Mouse (Mus musculus) limb, embryonic 15.5 days (tissue): Measurements from ENCODE around the gene Bcl2l12. TPM values are rescaled to one million over a fixed set of nuclear protein-coding genes. Genes with fewer than 3 reads are reported as not detected.

Experiments used
- ATAC-seq: fragments of 200-750 bp; cut with Nextera tagmentation; 2 replicates; pipeline ENCODE4 v1.8.0; 2017; ENCODE audit warnings: low read depth, moderate TSS enrichment; ENCODE audit not compliant: insufficient number of reproducible peaks, low FRiP score, low TSS enrichment
- H3K27ac ChIP-seq: fragments of 300-500 bp; sonication (generic); 2 replicates; pipeline ENCODE4 v1.5.1; 2015; ENCODE audit warnings: moderate library complexity, mild to moderate bottlenecking, inconsistent platforms
- H3K27me3 ChIP-seq: fragments of 300-500 bp; sonication (generic); 2 replicates; pipeline ENCODE4 v1.6.1; 2015; ENCODE audit warnings: inconsistent platforms
- H3K36me3 ChIP-seq: fragments of 300-500 bp; sonication (generic); 2 replicates; pipeline ENCODE4 v1.6.1; 2015; ENCODE audit warnings: inconsistent platforms
- H3K4me1 ChIP-seq: fragments of 300-500 bp; sonication (generic); 2 replicates; pipeline ENCODE4 v1.6.1; 2015; ENCODE audit warnings: inconsistent platforms
- H3K4me2 ChIP-seq: fragments of 300-500 bp; sonication (generic); 2 replicates; pipeline ENCODE4 v1.6.1; 2015; ENCODE audit warnings: mild to moderate bottlenecking, inconsistent platforms
- H3K4me3 ChIP-seq: fragments of 300-500 bp; sonication (generic); 2 replicates; pipeline ENCODE4 v1.5.1; 2015; ENCODE audit warnings: mild to moderate bottlenecking, inconsistent platforms
- H3K9ac ChIP-seq: fragments of 300-500 bp; sonication (generic); 2 replicates; pipeline ENCODE4 v1.6.1; 2015; ENCODE audit warnings: inconsistent platforms
- H3K9me3 ChIP-seq: fragments of 300-500 bp; sonication (generic); 2 replicates; pipeline ENCODE4 v1.6.1; 2016; ENCODE audit warnings: inconsistent platforms
- WGBS: fragments of 180-500 bp; shearing (Covaris S2); methylation state at CpG from one replicate; pipeline ENCODE4 v1.1.7; 2015; 5-methylcytosine and 5-hydroxymethylcytosine counted together
- polyA plus RNA-seq: library from polyadenylated mRNA; unstranded; fragments of >200 nt; fragmentation: Nextera tagmentation; extraction: Ambion mirVana; gene quantifications from 2 replicates; pipeline ENCODE4 v1.2.1, GENCODE M21; 2015

Gene Bcl2l12
- polyA plus RNA-seq, 1 experiment from 2014 or later, result 59.4 TPM

DNA sequence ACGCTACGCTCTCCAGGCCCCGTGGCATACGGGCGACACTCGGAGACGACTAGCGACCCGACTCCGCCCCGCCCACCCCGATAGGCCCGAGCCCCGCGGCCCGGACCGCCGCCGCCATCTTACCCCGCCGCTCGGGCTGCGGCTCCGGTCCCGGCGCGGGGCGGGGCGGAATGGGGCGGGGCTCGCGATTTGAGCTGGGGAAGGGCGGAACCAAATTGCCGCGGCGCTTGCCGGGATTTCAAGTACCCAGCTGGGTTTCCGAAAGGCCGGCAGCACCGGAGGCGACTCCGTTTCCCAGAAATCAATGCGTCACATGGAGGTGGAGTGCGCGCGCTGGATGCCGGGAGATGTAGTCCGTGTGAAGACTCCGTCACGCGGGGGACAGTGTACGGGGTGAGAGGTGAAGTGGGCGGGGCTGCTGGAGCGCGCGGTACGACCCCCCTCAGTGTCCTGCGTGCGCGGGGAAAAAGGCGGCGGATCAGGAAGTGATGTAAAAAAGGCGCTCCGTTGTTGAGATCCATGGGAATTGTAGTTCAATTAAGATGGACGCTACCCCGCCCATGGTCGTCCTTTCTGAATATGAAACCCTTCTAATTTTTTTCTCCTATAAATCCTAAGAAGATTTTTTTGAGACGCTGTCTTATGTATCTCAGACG is 17.6 kb upstream of the Bcl2l12 start, which contains the start of gene Scaf1:
TSS of gene Scaf1 (minus strand) at position 407 of the 656 bp plus-strand sequence.
- ATAC-seq, result peak; percentile 90
- H3K36me3 ChIP-seq, result peaks cover 30% of the 10 kb centered on the region
- H3K27me3 ChIP-seq, result no peaks in the 10 kb centered on the region
- peaks cover 35% of the 10 kb centered on the region for H3K4me1 ChIP-seq
- peak within 1 kb of the TSS; percentile 91 for H3K9ac ChIP-seq
- under 1% methylated on average over 69 of the region's 69 CpGs for WGBS
- peak within 1 kb of the TSS; percentile 94 for H3K4me3 ChIP-seq
- H3K27ac ChIP-seq, result peak within 1 kb of the TSS; percentile 96
- no peaks in the 10 kb centered on the region for H3K9me3 ChIP-seq
- H3K4me2 ChIP-seq, result peak within 1 kb of the TSS; percentile 86

DNA sequence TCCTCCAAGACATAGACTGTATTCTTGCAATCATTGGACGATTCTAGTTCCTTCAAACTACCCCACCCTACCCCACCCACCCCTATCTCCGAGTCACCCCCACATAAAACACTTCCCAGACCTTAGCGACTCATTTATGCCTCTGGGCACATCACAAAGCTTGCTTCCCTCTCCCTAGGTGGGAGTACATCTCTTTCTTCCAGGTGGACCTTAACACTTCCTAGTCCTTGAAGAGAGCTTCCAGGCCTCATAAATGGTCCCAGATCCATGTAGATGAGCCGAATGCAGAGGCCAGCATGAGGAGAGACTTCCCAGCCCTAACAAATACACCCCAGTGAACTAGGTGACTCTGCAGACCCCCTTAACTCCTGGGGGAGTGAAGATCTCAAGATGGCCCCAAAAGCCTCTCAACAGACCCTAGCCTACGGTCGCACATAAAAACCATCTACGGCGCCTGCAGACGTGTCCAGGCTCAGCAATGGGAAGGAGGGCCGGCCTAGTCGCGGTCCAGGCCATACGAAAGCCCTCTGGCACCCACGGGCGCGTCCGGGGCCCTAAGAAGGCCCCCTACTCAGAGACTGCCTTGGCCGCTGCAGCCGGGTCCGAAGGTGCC is 16.9 kb upstream of the Bcl2l12 start:
- peaks cover 36% of the 10 kb centered on the region for H3K36me3 ChIP-seq
- peaks cover 35% of the 10 kb centered on the region for H3K4me1 ChIP-seq
- no peaks in the 10 kb centered on the region for H3K9me3 ChIP-seq
- under 1% methylated on average over 20 of the region's 20 CpGs for WGBS
- no peaks in the 10 kb centered on the region for H3K27me3 ChIP-seq
- no peak for ATAC-seq
- peak overlapping the region; percentile 96 for H3K27ac ChIP-seq
- peak overlapping the region; percentile 86 for H3K4me2 ChIP-seq
- H3K4me3 ChIP-seq, result peak overlapping the region; percentile 94
- peak overlapping the region; percentile 91 for H3K9ac ChIP-seq

DNA sequence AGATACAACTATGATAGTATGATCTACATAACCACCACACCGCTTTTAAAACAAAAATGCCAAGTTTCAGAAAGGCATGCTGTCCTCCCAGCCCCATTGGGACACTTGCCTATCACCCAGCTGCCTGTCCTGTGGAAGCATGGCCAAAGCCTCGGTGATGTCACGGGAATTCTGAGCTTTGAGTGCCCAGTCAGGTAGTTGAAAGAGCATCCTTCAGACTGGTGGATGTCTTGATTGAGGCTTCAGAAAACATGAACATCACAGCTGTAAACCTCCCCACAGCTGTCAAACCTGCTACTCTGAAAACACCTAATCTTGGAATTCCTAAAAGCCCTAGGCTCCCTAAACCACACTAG is 15.6 kb upstream of the Bcl2l12 start:
- peaks cover 29% of the 10 kb centered on the region for H3K4me1 ChIP-seq
- 93% methylated on average over 3 of the region's 3 CpGs for WGBS
- H3K27ac ChIP-seq, result no peak overlapping the region
- ATAC-seq, result no peak
- H3K27me3 ChIP-seq, result no peaks in the 10 kb centered on the region
- H3K9me3 ChIP-seq, result no peaks in the 10 kb centered on the region
- peaks cover 50% of the 10 kb centered on the region for H3K36me3 ChIP-seq
- H3K4me3 ChIP-seq, result peak overlapping the region; percentile 94; the same call in 1 of the 2 replicates
- H3K9ac ChIP-seq, result no peak overlapping the region
- 0 out of 2 replicates have a peak overlapping the region, but pooled peaks have one; percentile 86 for H3K4me2 ChIP-seq

DNA sequence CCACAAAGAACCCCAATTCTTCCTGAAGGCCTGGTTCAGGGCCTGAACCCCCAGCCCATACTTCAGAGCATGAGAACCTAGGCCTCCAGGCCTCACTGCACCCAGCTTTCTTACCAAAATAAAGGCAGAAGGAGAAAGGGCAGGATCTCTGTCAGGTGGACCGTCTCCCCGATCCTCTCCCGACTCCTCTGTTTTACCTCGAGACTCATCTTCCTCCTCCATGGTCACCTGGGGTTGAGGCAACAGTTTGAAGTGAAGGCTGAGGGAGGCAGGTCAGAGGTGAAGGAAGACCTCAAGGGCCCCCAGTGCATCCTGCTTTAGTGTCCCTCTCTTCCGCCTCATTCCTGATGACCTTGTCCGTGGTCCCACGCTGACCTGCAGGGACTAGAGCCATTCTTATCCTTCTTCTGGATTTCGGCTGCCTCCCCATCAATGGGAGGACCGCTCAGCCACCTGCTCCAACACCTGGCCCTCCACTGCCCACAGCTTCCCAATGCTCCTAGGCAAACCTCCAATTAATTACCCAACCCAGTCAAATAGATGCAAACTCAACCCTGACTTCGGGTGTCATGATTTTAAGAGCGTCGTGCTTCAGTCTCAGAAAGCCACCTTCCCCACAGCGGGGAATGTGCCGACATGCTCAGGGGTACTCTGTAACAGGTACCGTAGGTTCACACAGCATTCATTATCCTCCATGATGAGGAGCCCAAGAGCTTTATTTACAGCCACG is 15.0 kb upstream of the Bcl2l12 start:
- WGBS, result 94% methylated on average over 16 of the region's 16 CpGs
- ATAC-seq, result no peak
- Histone ChIP-seq H3K4me1 (peaks cover 23% of the 10 kb centered on the region), H3K4me3 (no peak overlapping the region), H3K27me3 (no peaks in the 10 kb centered on the region), H3K9ac (no peak overlapping the region), H3K4me2 (no peak overlapping the region), H3K27ac (no peak overlapping the region), H3K36me3 (peaks cover 55% of the 10 kb centered on the region), H3K9me3 (no peaks in the 10 kb centered on the region)

DNA sequence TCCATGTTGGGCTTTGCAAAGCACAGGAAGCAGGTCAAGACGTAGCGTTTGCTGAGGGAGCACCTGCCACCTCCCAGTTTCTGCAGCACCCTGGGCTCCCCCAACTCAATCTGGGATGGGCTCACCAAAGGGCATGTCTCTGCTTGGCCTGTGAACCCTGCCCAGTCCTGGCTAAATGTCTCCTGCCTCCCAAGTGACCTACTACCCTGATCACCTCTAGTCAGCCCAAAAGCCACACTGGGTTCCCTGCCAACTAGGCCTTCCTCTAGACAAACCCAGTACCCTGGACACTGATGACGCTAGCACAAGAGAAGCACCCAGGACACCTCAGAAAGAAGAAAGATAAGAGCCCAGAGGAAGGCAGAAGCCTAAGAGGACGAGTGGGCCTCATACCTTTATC is 14.3 kb upstream of the Bcl2l12 start:
- Histone ChIP-seq H3K4me3 (no peak overlapping the region), H3K9ac (no peak overlapping the region), H3K4me1 (peaks cover 17% of the 10 kb centered on the region), H3K4me2 (no peak overlapping the region), H3K27ac (no peak overlapping the region), H3K36me3 (peaks cover 62% of the 10 kb centered on the region), H3K27me3 (no peaks in the 10 kb centered on the region), H3K9me3 (no peaks in the 10 kb centered on the region)
- no peak for ATAC-seq
- WGBS, result 74% methylated on average over 4 of the region's 4 CpGs

DNA sequence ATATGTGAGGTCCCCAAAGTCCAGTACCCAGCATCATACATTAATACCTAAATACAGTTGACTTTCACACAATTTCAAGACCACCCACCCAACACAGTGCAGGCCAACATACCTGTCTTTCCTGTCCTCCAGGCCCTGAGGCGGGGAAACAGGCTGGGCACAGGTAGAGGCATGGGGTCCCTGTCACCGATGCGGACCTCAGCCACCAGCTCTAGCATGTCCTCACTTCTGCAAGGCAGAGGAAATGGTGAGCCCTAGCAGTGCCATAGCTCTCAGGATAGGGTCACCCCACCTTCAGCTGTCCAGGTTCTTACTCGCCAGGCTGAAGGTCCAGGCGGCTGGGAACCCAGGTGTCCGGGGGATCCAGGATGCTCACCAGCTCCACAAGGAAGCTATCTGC is 13.5 kb upstream of the Bcl2l12 start:
- Histone ChIP-seq H3K4me2 (no peak overlapping the region), H3K36me3 (peaks cover 70% of the 10 kb centered on the region), H3K4me1 (peaks cover 17% of the 10 kb centered on the region), H3K27ac (no peak overlapping the region), H3K27me3 (no peaks in the 10 kb centered on the region), H3K9ac (no peak overlapping the region), H3K4me3 (no peak overlapping the region), H3K9me3 (no peaks in the 10 kb centered on the region)
- 96% methylated on average over 6 of the region's 6 CpGs for WGBS
- ATAC-seq, result no peak

DNA sequence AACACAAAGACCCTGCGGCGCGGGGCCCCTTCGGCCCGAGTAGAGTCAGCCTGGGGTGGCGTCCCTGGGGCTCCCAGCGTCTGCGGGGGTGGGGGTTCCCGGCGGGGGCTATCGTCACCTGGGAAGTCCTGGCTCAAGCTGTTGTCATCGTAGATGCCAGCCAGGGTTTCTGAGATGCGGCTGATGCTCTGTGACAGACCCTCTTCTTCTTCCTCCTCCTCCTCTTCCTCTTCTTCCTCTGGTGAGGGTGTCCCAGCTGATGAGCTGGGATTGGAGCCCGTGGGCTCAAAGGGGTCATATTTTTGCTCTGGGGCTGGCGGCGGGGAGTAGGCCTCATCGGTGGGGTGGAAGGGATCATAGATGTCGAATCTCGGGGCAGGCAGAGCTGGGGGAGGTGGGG is 9.9 kb upstream of the Bcl2l12 start:
- no peak overlapping the region for H3K9ac ChIP-seq
- 97% methylated on average over 19 of the region's 19 CpGs for WGBS
- H3K27ac ChIP-seq, result no peak overlapping the region
- no peaks in the 10 kb centered on the region for H3K9me3 ChIP-seq
- no peak overlapping the region for H3K4me3 ChIP-seq
- H3K27me3 ChIP-seq, result no peaks in the 10 kb centered on the region
- H3K36me3 ChIP-seq, result peaks cover 98% of the 10 kb centered on the region
- no peak for ATAC-seq
- 0 out of 2 replicates have a peak, but pooled peaks cover 9% of the 10 kb centered on the region for H3K4me1 ChIP-seq
- no peak overlapping the region for H3K4me2 ChIP-seq

DNA sequence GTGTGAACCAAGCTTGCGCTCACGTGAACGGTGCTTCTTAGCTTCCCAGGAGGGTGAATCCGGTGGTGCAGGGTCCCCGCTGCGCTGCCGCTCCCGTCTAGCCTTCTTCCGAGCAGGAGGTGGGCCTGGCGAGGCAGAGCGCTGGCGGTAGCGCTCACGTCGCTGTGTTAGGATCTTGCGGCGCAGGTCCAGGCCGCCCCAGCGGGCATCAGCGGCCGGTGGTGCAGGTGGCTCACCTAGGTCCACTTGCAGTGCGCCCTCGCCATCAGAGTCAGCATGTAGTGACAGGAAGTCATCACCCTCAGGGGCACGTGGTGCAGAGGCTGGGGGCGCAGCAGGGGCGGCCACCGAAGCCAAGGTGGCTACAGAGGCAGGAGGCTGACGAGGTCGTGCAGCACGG is 9.3 kb upstream of the Bcl2l12 start:
- Histone ChIP-seq H3K36me3 (peaks cover 98% of the 10 kb centered on the region), H3K27me3 (no peaks in the 10 kb centered on the region), H3K9me3 (no peaks in the 10 kb centered on the region), H3K9ac (no peak overlapping the region), H3K27ac (no peak overlapping the region), H3K4me2 (no peak overlapping the region), H3K4me1 (0 out of 2 replicates have a peak, but pooled peaks cover 4% of the 10 kb centered on the region), H3K4me3 (no peak overlapping the region)
- no peak for ATAC-seq
- 94% methylated on average over 30 of the region's 30 CpGs for WGBS

DNA sequence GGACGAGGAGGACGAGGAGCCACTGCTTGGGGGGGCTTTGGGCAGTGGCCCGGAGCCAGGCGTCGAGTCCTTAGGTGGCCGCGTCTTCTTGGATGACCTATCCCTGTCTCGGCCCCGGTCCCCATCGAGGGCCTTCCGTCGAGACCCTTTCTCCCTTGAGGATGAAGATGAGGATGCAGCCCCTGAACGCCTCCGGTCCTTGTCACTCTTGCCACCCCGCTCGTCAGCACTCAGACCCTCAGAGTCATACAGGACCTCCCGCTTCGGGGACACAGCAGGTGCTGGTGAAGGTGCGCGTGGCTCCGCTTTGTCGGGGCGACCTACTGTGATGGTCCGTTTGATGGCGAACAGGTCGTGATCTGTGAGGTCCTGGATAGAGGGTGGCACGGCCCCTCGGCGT is 8.6 kb upstream of the Bcl2l12 start:
- WGBS, result 96% methylated on average over 29 of the region's 29 CpGs
- H3K4me1 ChIP-seq, result 0 out of 2 replicates have a peak, but pooled peaks cover 4% of the 10 kb centered on the region
- no peaks in the 10 kb centered on the region for H3K9me3 ChIP-seq
- no peak for ATAC-seq
- H3K27ac ChIP-seq, result no peak overlapping the region
- H3K27me3 ChIP-seq, result no peaks in the 10 kb centered on the region
- H3K4me3 ChIP-seq, result no peak overlapping the region
- H3K9ac ChIP-seq, result no peak overlapping the region
- no peak overlapping the region for H3K4me2 ChIP-seq
- H3K36me3 ChIP-seq, result peaks cover 98% of the 10 kb centered on the region

DNA sequence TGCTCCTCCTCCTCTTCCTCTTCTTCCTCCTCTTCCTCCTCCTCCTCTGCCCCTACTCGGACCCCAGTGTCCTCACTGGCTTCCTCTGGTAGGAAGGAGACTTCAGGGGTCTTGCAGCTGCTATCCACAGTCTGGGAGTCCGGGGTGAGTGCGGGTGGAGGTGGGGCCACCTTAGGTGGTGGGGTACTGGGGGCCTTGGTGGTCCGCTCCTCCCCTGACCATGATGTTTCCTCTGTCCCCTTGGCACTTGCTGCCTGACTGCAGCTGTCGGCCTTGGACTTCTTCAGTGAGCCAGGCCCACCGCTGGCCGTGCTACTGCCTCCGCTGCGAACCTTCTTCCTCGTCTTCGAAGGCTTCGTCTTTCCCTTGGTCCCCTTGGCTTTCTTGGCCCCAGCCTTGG is 8.0 kb upstream of the Bcl2l12 start:
- Histone ChIP-seq H3K36me3 (peaks cover 98% of the 10 kb centered on the region), H3K4me3 (no peak overlapping the region), H3K27me3 (no peaks in the 10 kb centered on the region), H3K27ac (no peak overlapping the region), H3K9me3 (no peaks in the 10 kb centered on the region), H3K4me1 (0 out of 2 replicates have a peak, but pooled peaks cover 4% of the 10 kb centered on the region), H3K4me2 (no peak overlapping the region), H3K9ac (0 out of 2 replicates have a peak overlapping the region, but pooled peaks have one; percentile 10)
- ATAC-seq, result no peak
- 93% methylated on average over 12 of the region's 12 CpGs for WGBS

DNA sequence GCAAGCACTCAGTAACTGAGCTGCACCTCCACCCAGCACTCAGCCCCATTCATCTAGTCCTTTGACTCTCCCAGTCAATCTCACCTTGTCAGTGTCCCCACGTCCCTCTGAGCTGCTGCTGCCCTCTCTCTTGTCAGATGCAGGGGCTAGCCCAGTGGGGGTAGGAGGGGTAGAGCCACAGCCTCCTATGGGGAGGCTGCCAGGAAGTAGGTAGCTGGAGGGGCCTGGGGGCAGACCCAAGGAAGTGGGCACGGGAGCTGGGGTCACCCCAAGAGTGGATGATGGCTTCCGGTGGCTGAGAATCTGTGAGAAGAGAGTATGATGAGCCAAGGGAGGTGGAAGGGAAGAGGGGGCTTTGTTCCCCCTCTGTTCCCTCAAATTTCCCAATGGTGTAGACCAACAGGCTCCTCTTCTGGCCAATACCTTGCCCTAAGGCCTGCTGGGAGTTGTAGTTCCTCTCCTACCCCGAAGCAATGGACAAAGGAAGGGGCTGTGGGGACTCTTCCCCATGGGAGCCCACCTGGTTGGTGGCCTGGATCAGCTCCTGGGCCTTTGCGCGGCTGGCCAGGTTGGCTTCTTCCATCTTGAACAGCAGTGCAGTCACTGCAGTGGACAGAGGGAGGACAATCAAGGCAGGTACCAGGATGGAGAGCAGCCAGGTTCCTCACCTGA is 6.9 kb upstream of the Bcl2l12 start:
- Histone ChIP-seq H3K4me3 (no peak overlapping the region), H3K4me2 (no peak overlapping the region), H3K4me1 (peaks cover 8% of the 10 kb centered on the region; the same call in 1 of the 2 replicates), H3K9me3 (no peaks in the 10 kb centered on the region), H3K9ac (no peak overlapping the region), H3K27ac (no peak overlapping the region), H3K27me3 (no peaks in the 10 kb centered on the region), H3K36me3 (peaks cover 98% of the 10 kb centered on the region)
- 86% methylated on average over 6 of the region's 6 CpGs for WGBS
- ATAC-seq, result no peak
